Comparison of ENCODE assay signal across 8 mouse cellular contexts in genomic region chr12:99561333-99561766, GRCm38 (mm10). TPM values are rescaled to one million over a fixed set of nuclear protein-coding genes. Genes with fewer than 3 reads are reported as not detected.
DNase-seq lines count a peak whose midpoint lies in the region; ATAC-seq and TF ChIP-seq lines count a peak whose summit lies in the region.

No protein-coding gene starts in this region.

- no peak overlapping the region; the same call in 1 of the 2 replicates for H3K27ac ChIP-seq in left cerebral cortex, adult 2 months
- no peak overlapping the region for H3K27ac ChIP-seq in hindbrain, embryonic 11.5 days (ENCODE audit: low read depth, low read length)

- no peak for TF ChIP-seq CTCF in left cerebral cortex, adult 2 months (IDR thresholded peaks at IDR 0.05)

- peak overlapping the region; percentile 76 for H3K4me2 ChIP-seq in hindbrain, embryonic 11.5 days (replicated peaks; ENCODE audit: low read depth, low read length)

- no peaks in the 10 kb centered on the region for H3K36me3 ChIP-seq in hindbrain, embryonic 11.5 days (ENCODE audit: control insufficient read depth, insufficient read depth, low read length)

- H3K9me3 ChIP-seq in hindbrain, embryonic 11.5 days (ENCODE audit: control insufficient read depth, low read length) = no peaks in the 10 kb centered on the region

- no peaks in the 10 kb centered on the region for H3K4me1 ChIP-seq in hindbrain, embryonic 11.5 days (replicated peaks; ENCODE audit: control insufficient read depth, insufficient read depth, low read length)

- intact Hi-C loops in left cerebral cortex, adult 2 months (cut with DNase I) = loop anchor here (5.0 to 10.0 kb wide), 2 partner anchors 321 to 467 kb away; partner anchors contain the start of genes Efcab11 and Tdp1
- intact Hi-C loops in left cerebral cortex, postnatal 10 days (cut with DNase I) = loop anchor here (5.0 kb wide), 3 partner anchors 154 to 276 kb away; no protein-coding TSS in a partner anchor

- H3K9ac ChIP-seq in hindbrain, embryonic 11.5 days (ENCODE audit: low read depth, low read length) = no peak overlapping the region

- no peak for DNase-seq in left cerebral cortex, adult 2 months (ENCODE audit: extremely low spot score in 1 of 2, low spot score in 2 of 2)
- DNase-seq in left cerebral cortex, postnatal 10 days (ENCODE audit: extremely low spot score in 1 of 2, low spot score in 2 of 2) = no peak
- DNase-seq in embryo, embryonic 10 days (ENCODE audit: low spot score) = peak; percentile 57
- peak; percentile 62 for DNase-seq in hindbrain, embryonic 11.5 days (ENCODE audit: low spot score)
- peak; percentile 25 to 45 for DNase-seq in thymus, postnatal 36 days
- no peak for DNase-seq in left cerebral cortex, adult 18-20 months (ENCODE audit: low spot score in 2 of 2)
- DNase-seq in layer of hippocampus, postnatal 36 days = no peak

- WGBS in hindbrain, embryonic 11.5 days = 22% methylated on average over 3 of the region's 3 CpGs

- H3K4me3 ChIP-seq in left cerebral cortex, adult 2 months = peak overlapping the region; percentile 86
- H3K4me3 ChIP-seq in hindbrain, embryonic 11.5 days (ENCODE audit: low read depth, low read length) = peak overlapping the region; percentile 81

- no peaks in the 10 kb centered on the region for H3K27me3 ChIP-seq in hindbrain, embryonic 11.5 days (ENCODE audit: control insufficient read depth, insufficient read depth, low read length)

- ATAC-seq in hindbrain, embryonic 11.5 days (ENCODE audit: low FRiP score) = no peak
- ATAC-seq in megakaryocyte progenitor cell, adult 5-6 weeks (replicated peaks; ENCODE audit: poor library complexity) = peak; percentile 27

RNA-seq across cellular contexts. Expression of gene Foxn3, which starts 2.0 kb away (rescaled TPM):
- total RNA-seq in left cerebral cortex, adult 2 months (2021) = 10 to 100 TPM; 52.4 to 57.4 TPM
- total RNA-seq in left cerebral cortex, postnatal 10 days (2021) = 10 to 100 TPM; 50.7 to 65.1 TPM
- 77.7 and 91.6 TPM in 2 replicates for polyA plus RNA-seq in hindbrain, embryonic 11.5 days (2014; fragmentation: Nextera tagmentation; extraction: Ambion mirVana)
- total RNA-seq in megakaryocyte progenitor cell, adult 5-6 weeks (2015) = 45.5 and 55.2 TPM in 2 replicates
- 17.7 and 21.6 TPM in 2 replicates for total RNA-seq in megakaryocyte progenitor cell, adult 5-6 weeks (2017)
- 10 to 100 TPM; 47.3 to 50.9 TPM for total RNA-seq in left cerebral cortex, adult 18-20 months (2021)
- 10 to 100 TPM; 53.7 to 55.2 TPM for total RNA-seq in layer of hippocampus, postnatal 36 days (2021)

Comparison
In these comparisons a context has a peak if more than half of its experiments do, and no peak if none do; other contexts are left out.
1. DNase-seq: peak in embryo, embryonic 10 days (single experiment), hindbrain, embryonic 11.5 days (single experiment) and thymus, postnatal 36 days (2 of 2); none in left cerebral cortex, adult 2 months (0 of 2), left cerebral cortex, postnatal 10 days (0 of 2), left cerebral cortex, adult 18-20 months (0 of 2) and layer of hippocampus, postnatal 36 days (0 of 2).